27 mouse cellular contexts compared by ENCODE assay signal in genomic region chr1:122668102-122668501, GRCm38 (mm10).
DNase-seq lines count a peak whose midpoint lies in the region; ATAC-seq lines count a peak whose summit lies in the region.
"Had no signal": no experiment of that assay in that cellular context is flagged by ENCODE, and none has a peak within 500 bp of the region (broad histone marks: within the 10 kb centered on the region; RNA-seq: fewer than 3 reads in every experiment).

No protein-coding gene starts in this region.

- no peaks in the 10 kb centered on the region for H3K36me3 ChIP-seq in embryonic facial prominence, embryonic 14.5 days (ENCODE audit: control insufficient read depth, insufficient read depth, low read length)
- no peaks in the 10 kb centered on the region for H3K36me3 ChIP-seq in embryonic facial prominence, embryonic 10.5 days (replicated peaks)
- no peaks in the 10 kb centered on the region for H3K36me3 ChIP-seq in midbrain, embryonic 14.5 days (ENCODE audit: control insufficient read depth, insufficient read depth, low read length)
- H3K36me3 ChIP-seq in midbrain, embryonic 16.5 days (ENCODE audit: control insufficient read depth, insufficient read depth, low read length): no peaks in the 10 kb centered on the region
- H3K36me3 ChIP-seq: embryonic facial prominence, embryonic 15.5 days; limb, embryonic 13.5 days; liver, embryonic 12.5 days; midbrain, embryonic 12.5 days had no signal

- no peak overlapping the region for H3K4me3 ChIP-seq in embryonic facial prominence, embryonic 14.5 days (ENCODE audit: low read depth, low read length)
- no peak overlapping the region for H3K4me3 ChIP-seq in embryonic facial prominence, embryonic 10.5 days
- H3K4me3 ChIP-seq in midbrain, embryonic 14.5 days (replicated peaks; ENCODE audit: low read depth, low read length): no peak overlapping the region
- H3K4me3 ChIP-seq in midbrain, embryonic 16.5 days (ENCODE audit: low read depth, low read length): no peak overlapping the region
- H3K4me3 ChIP-seq: embryonic facial prominence, embryonic 15.5 days; left cerebral cortex, adult 2 months; limb, embryonic 13.5 days; liver, embryonic 12.5 days; midbrain, embryonic 12.5 days had no signal

- no peak for ATAC-seq in embryonic facial prominence, embryonic 14.5 days (ENCODE audit: low read depth)
- 0 out of 2 replicates have a peak, but pooled peaks have one; percentile 31 for ATAC-seq in frontal cortex, adult (ENCODE audit: low TSS enrichment)
- ATAC-seq in midbrain, embryonic 14.5 days (ENCODE audit: low FRiP score, low TSS enrichment): no peak
- no peak for ATAC-seq in midbrain, embryonic 16.5 days
- ATAC-seq: intestine, postnatal 0 days; liver, embryonic 12.5 days; liver, postnatal 0 days had no signal

- H3K9ac ChIP-seq in embryonic facial prominence, embryonic 14.5 days (ENCODE audit: low read depth, low read length): no peak overlapping the region
- H3K9ac ChIP-seq in midbrain, embryonic 14.5 days (replicated peaks; ENCODE audit: low read length): no peak overlapping the region
- no peak overlapping the region for H3K9ac ChIP-seq in midbrain, embryonic 16.5 days (ENCODE audit: low read depth, low read length)
- H3K9ac ChIP-seq: embryonic facial prominence, embryonic 15.5 days; limb, embryonic 13.5 days; liver, embryonic 12.5 days; liver, postnatal 0 days; midbrain, embryonic 12.5 days had no signal

- DNase-seq in embryonic facial prominence, embryonic 14.5 days (ENCODE audit: low spot score): peak; percentile 65
- DNase-seq in embryonic facial prominence, embryonic 10.5 days (ENCODE audit: low spot score): no peak
- DNase-seq in frontal cortex, postnatal 36 days (ENCODE audit: low spot score in 2 of 2): no peak
- DNase-seq in midbrain, embryonic 14.5 days: peak; percentile 29
- DNase-seq in telencephalon, adult 2 months (ENCODE audit: low read depth, low spot score): peak; percentile 8
- DNase-seq in adrenal gland, adult 18-20 months (ENCODE audit: low spot score in 2 of 2): no peak
- DNase-seq: adrenal gland, postnatal 10 days; cerebellum, adult 18-20 months; cerebellum, postnatal 10 days; gastrocnemius, postnatal 14 days; heart, postnatal 14 days; kidney, postnatal 14 days; liver, postnatal 0 days; lung, postnatal 36 days; right cerebral cortex, adult 18-20 months; thymus, adult 2 months; thymus, postnatal 36 days had no signal

- H3K4me1 ChIP-seq in embryonic facial prominence, embryonic 14.5 days (ENCODE audit: control insufficient read depth, insufficient read depth, low read length): no peaks in the 10 kb centered on the region
- H3K4me1 ChIP-seq in embryonic facial prominence, embryonic 10.5 days: no peaks in the 10 kb centered on the region
- no peaks in the 10 kb centered on the region for H3K4me1 ChIP-seq in midbrain, embryonic 14.5 days (ENCODE audit: control insufficient read depth, insufficient read depth, low read length)
- H3K4me1 ChIP-seq in midbrain, embryonic 16.5 days (ENCODE audit: control insufficient read depth, insufficient read depth, low read length): no peaks in the 10 kb centered on the region
- H3K4me1 ChIP-seq: embryonic facial prominence, embryonic 15.5 days; limb, embryonic 13.5 days; liver, embryonic 12.5 days; midbrain, embryonic 12.5 days had no signal

- no peaks in the 10 kb centered on the region for H3K9me3 ChIP-seq in embryonic facial prominence, embryonic 14.5 days (ENCODE audit: control insufficient read depth, low read length)
- H3K9me3 ChIP-seq in embryonic facial prominence, embryonic 10.5 days: no peaks in the 10 kb centered on the region
- no peaks in the 10 kb centered on the region for H3K9me3 ChIP-seq in midbrain, embryonic 14.5 days (ENCODE audit: control insufficient read depth, low read length)
- H3K9me3 ChIP-seq in midbrain, embryonic 16.5 days (replicated peaks; ENCODE audit: control insufficient read depth, low read length, poor library complexity, severe bottlenecking): no peaks in the 10 kb centered on the region
- H3K9me3 ChIP-seq: embryonic facial prominence, embryonic 15.5 days; limb, embryonic 13.5 days; liver, embryonic 12.5 days; midbrain, embryonic 12.5 days had no signal

- H3K27me3 ChIP-seq in embryonic facial prominence, embryonic 14.5 days (replicated peaks; ENCODE audit: control insufficient read depth, insufficient read depth, low read length): no peaks in the 10 kb centered on the region
- H3K27me3 ChIP-seq in embryonic facial prominence, embryonic 10.5 days (replicated peaks; ENCODE audit: low read depth, poor library complexity, severe bottlenecking): no peaks in the 10 kb centered on the region
- H3K27me3 ChIP-seq in midbrain, embryonic 14.5 days (ENCODE audit: control insufficient read depth, insufficient read depth, low read length): no peaks in the 10 kb centered on the region
- H3K27me3 ChIP-seq in midbrain, embryonic 16.5 days (ENCODE audit: control insufficient read depth, insufficient read depth, low read depth, low read length): no peaks in the 10 kb centered on the region
- H3K27me3 ChIP-seq: CH12.LX; embryonic facial prominence, embryonic 15.5 days; limb, embryonic 13.5 days; liver, embryonic 12.5 days; midbrain, embryonic 12.5 days had no signal

- no peak overlapping the region for H3K27ac ChIP-seq in embryonic facial prominence, embryonic 14.5 days (replicated peaks; ENCODE audit: low read depth, low read length)
- no peak overlapping the region for H3K27ac ChIP-seq in embryonic facial prominence, embryonic 10.5 days (replicated peaks)
- no peak overlapping the region for H3K27ac ChIP-seq in midbrain, embryonic 14.5 days (replicated peaks; ENCODE audit: low read depth, low read length)
- no peak overlapping the region for H3K27ac ChIP-seq in midbrain, embryonic 16.5 days (ENCODE audit: low read length)
- H3K27ac ChIP-seq: embryonic facial prominence, embryonic 15.5 days; left cerebral cortex, adult 2 months; limb, embryonic 13.5 days; liver, embryonic 12.5 days; midbrain, embryonic 12.5 days; stomach, postnatal 0 days had no signal

- no peak overlapping the region for H3K4me2 ChIP-seq in embryonic facial prominence, embryonic 14.5 days (ENCODE audit: low read depth, low read length)
- no peak overlapping the region for H3K4me2 ChIP-seq in midbrain, embryonic 14.5 days (ENCODE audit: low read length)
- H3K4me2 ChIP-seq in midbrain, embryonic 16.5 days (ENCODE audit: low read length): no peak overlapping the region
- H3K4me2 ChIP-seq: embryonic facial prominence, embryonic 15.5 days; limb, embryonic 13.5 days; liver, embryonic 12.5 days; midbrain, embryonic 12.5 days had no signal

- 36% methylated on average over 2 of the region's 2 CpGs for WGBS in embryonic facial prominence, embryonic 14.5 days
- 58% methylated on average over 2 of the region's 2 CpGs for WGBS in embryonic facial prominence, embryonic 10.5 days
- WGBS in midbrain, embryonic 14.5 days: 63% methylated on average over 2 of the region's 2 CpGs
- 57% methylated on average over 2 of the region's 2 CpGs for WGBS in midbrain, embryonic 16.5 days

Comparison
In these comparisons a context has a peak if more than half of its experiments do, and no peak if none do; other contexts are left out.
1. DNase-seq: peak in embryonic facial prominence, embryonic 14.5 days (single experiment), midbrain, embryonic 14.5 days (single experiment) and telencephalon, adult 2 months (single experiment); none in embryonic facial prominence, embryonic 10.5 days (single experiment), frontal cortex, postnatal 36 days (0 of 2) and adrenal gland, adult 18-20 months (0 of 2).